Mouse (Mus musculus): ENCODE results near the gene Ccdc105.

Ccdc105 gene

GRCm38 (mm10) chr10:78752452-78753191, at the start of gene Ccdc105:
Ccdc105 (minus strand) TSS chr10:78753065.
- peak in 1 of 2 experiments; percentile 2 for DNase-seq

GRCm38 (mm10) chr10:78801449-78801848, 48.6 kb upstream of the Ccdc105 start:
- DNase-seq, result no peak

- DNase-seq, result no peak
Measured at GRCm38 (mm10) chr10:78790561-78790960, 37.7 kb upstream of the Ccdc105 start.

GRCm38 (mm10) chr10:78787566-78788087, 34.8 kb upstream of the Ccdc105 start:
- DNase-seq, result peak; percentile 48 to 51

- DNase-seq, result peak; percentile 3 to 5
Measured at GRCm38 (mm10) chr10:78779981-78780651, 27.3 kb upstream of the Ccdc105 start, which contains the start of gene Slc1a6. Slc1a6 (plus strand) TSS chr10:78780496.

GRCm38 (mm10) chr10:78779527-78779926, 26.7 kb upstream of the Ccdc105 start:
- DNase-seq, result no peak

GRCm38 (mm10) chr10:78775830-78776229, 23.0 kb upstream of the Ccdc105 start:
- no peak for DNase-seq

- DNase-seq, result no peak
Measured at GRCm38 (mm10) chr10:78765570-78765969, 12.7 kb upstream of the Ccdc105 start.

GRCm38 (mm10) chr10:78756021-78756420, 3.2 kb upstream of the Ccdc105 start:
- peak in 1 of 2 experiments; percentile 36 for DNase-seq

GRCm38 (mm10) chr10:78748946-78749345, 3.9 kb downstream of the Ccdc105 start:
- DNase-seq, result no peak

GRCm38 (mm10) chr10:78748161-78748560, 4.7 kb downstream of the Ccdc105 start:
- no peak for DNase-seq

GRCm38 (mm10) chr10:78747035-78747721, 5.7 kb downstream of the Ccdc105 start:
- DNase-seq, result peak; percentile 6 to 7

- no peak for DNase-seq
Measured at GRCm38 (mm10) chr10:78745453-78746232, 7.2 kb downstream of the Ccdc105 start.

GRCm38 (mm10) chr10:78743721-78744120, 9.1 kb downstream of the Ccdc105 start:
- DNase-seq, result no peak

GRCm38 (mm10) chr10:78739821-78740220, 13.0 kb downstream of the Ccdc105 start:
- no peak for DNase-seq

- no peak for DNase-seq
Measured at GRCm38 (mm10) chr10:78727876-78728275, 25.0 kb downstream of the Ccdc105 start.

GRCm38 (mm10) chr10:78727035-78727434, 25.8 kb downstream of the Ccdc105 start:
- DNase-seq, result no peak

- DNase-seq, result no peak
Measured at GRCm38 (mm10) chr10:78723416-78723815, 29.4 kb downstream of the Ccdc105 start.

- DNase-seq, result no peak
Measured at GRCm38 (mm10) chr10:78722654-78723053, 30.2 kb downstream of the Ccdc105 start.

GRCm38 (mm10) chr10:78722036-78722435, 30.8 kb downstream of the Ccdc105 start:
- no peak for DNase-seq

- no peak for DNase-seq
Measured at GRCm38 (mm10) chr10:78718056-78718455, 34.8 kb downstream of the Ccdc105 start, which contains the start of gene Casp14. Casp14 (minus strand) TSS chr10:78718294.

GRCm38 (mm10) chr10:78716231-78716630, 36.6 kb downstream of the Ccdc105 start:
- no peak for DNase-seq

Measured in lung, adult 18-20 months (tissue).